Mouse (Mus musculus) lung, embryonic 14.5 days (tissue): ENCODE data around the gene 1700122O11Rik. TPM values are rescaled to one million over a fixed set of nuclear protein-coding genes. Genes with fewer than 3 reads are reported as not detected.

Experiments used
- ATAC-seq: fragments of 200-750 bp; cut with Nextera tagmentation; 2 replicates; pipeline ENCODE4 v1.8.0; 2017; ENCODE audit warnings: mild to moderate bottlenecking, moderate TSS enrichment, moderate library complexity; ENCODE audit not compliant: insufficient read depth
- DNase-seq: peaks from one replicate; pipeline ENCODE4 v3.0.0-alpha.2; 2015
- H3K27ac ChIP-seq: fragments of 300-500 bp; sonication (generic); 2 replicates; pipeline ENCODE4 v1.5.1; 2014; ENCODE audit warnings: low read depth, mild to moderate bottlenecking, moderate library complexity
- H3K27me3 ChIP-seq: fragments of 300-500 bp; sonication (generic); 2 replicates; pipeline ENCODE4 v1.6.1; 2014; ENCODE audit warnings: low read length, control low read depth; ENCODE audit not compliant: insufficient read depth
- H3K36me3 ChIP-seq: fragments of 300-500 bp; sonication (generic); 2 replicates; pipeline ENCODE4 v1.6.1; 2014; ENCODE audit warnings: control low read depth; ENCODE audit not compliant: insufficient read depth
- H3K4me1 ChIP-seq: fragments of 300-500 bp; sonication (generic); 2 replicates; pipeline ENCODE4 v1.6.1; 2014; ENCODE audit warnings: antibody characterized with exemption, control low read depth; ENCODE audit not compliant: insufficient read depth
- H3K4me2 ChIP-seq: fragments of 300-500 bp; sonication (generic); 2 replicates; pipeline ENCODE4 v1.6.1; 2014; ENCODE audit warnings: mild to moderate bottlenecking
- H3K4me3 ChIP-seq: fragments of 300-500 bp; sonication (generic); 2 replicates; pipeline ENCODE4 v1.5.1; 2014; ENCODE audit warnings: low read depth, low read length
- H3K9ac ChIP-seq: fragments of 300-500 bp; sonication (generic); 2 replicates; pipeline ENCODE4 v1.6.1; 2014
- H3K9me3 ChIP-seq: fragments of 300-500 bp; sonication (generic); 2 replicates; pipeline ENCODE4 v1.6.1; 2016; ENCODE audit warnings: low read depth, low read length, control low read depth
- CTCF ChIP-seq: IDR thresholded peaks from 2 replicates; pipeline ENCODE4 v1.5.1; 2016; ENCODE audit warnings: antibody characterized with exemption, low read depth
- WGBS: fragments of 180-500 bp; shearing (Covaris S2); extraction: QIAGEN DNeasy Blood & Tissue Kit; methylation state at CpG from one replicate; pipeline ENCODE4 v1.1.7; 2014; 5-methylcytosine and 5-hydroxymethylcytosine counted together
- polyA plus RNA-seq: library from polyadenylated mRNA; unstranded; fragments of >200 nt; fragmentation: Nextera tagmentation; extraction: Ambion mirVana; gene quantifications from 2 replicates; pipeline ENCODE4 v1.2.1, GENCODE M21; 2014

Gene 1700122O11Rik
- polyA plus RNA-seq, 1 experiment from 2014 or later: not detected

GRCm38 (mm10) chr17:48041351-48042287 lies 3.5 kb upstream of the 1700122O11Rik start:
- Histone ChIP-seq H3K36me3 (no peaks in the 10 kb centered on the region), H3K27me3 (no peaks in the 10 kb centered on the region), H3K4me2 (peak overlapping the region; percentile 60), H3K27ac (peak overlapping the region; percentile 92), H3K4me1 (peaks cover 20% of the 10 kb centered on the region; the same call in 1 of the 2 replicates), H3K4me3 (peak overlapping the region; percentile 27), H3K9ac (peak overlapping the region; percentile 41), H3K9me3 (no peaks in the 10 kb centered on the region)
- peak; percentile 86 for DNase-seq
- no peak for TF ChIP-seq CTCF
- WGBS: 10% methylated on average over 29 of the region's 29 CpGs
- peak; percentile 47 for ATAC-seq

GRCm38 (mm10) chr17:48039232-48039866 lies 1.3 kb upstream of the 1700122O11Rik start:
- peaks cover 20% of the 10 kb centered on the region; the same call in 1 of the 2 replicates for H3K4me1 ChIP-seq
- H3K4me3 ChIP-seq: no peak overlapping the region; the same call in 1 of the 2 replicates
- H3K9me3 ChIP-seq: no peaks in the 10 kb centered on the region
- no peak overlapping the region for H3K9ac ChIP-seq
- H3K27ac ChIP-seq: no peak overlapping the region; the same call in 1 of the 2 replicates
- DNase-seq (peak; percentile 84), ATAC-seq (peak; percentile 85)
- no peak for TF ChIP-seq CTCF
- H3K27me3 ChIP-seq: no peaks in the 10 kb centered on the region
- no peaks in the 10 kb centered on the region for H3K36me3 ChIP-seq
- 13% methylated on average over 14 of the region's 14 CpGs for WGBS
- peak overlapping the region; percentile 49 for H3K4me2 ChIP-seq

- Histone ChIP-seq H3K4me3 (no peak overlapping the region), H3K4me2 (no peak overlapping the region), H3K9me3 (no peaks in the 10 kb centered on the region), H3K4me1 (0 out of 2 replicates have a peak, but pooled peaks cover 14% of the 10 kb centered on the region), H3K27ac (no peak overlapping the region), H3K36me3 (no peaks in the 10 kb centered on the region), H3K9ac (no peak overlapping the region), H3K27me3 (no peaks in the 10 kb centered on the region)
- ATAC-seq (no peak), DNase-seq (no peak)
- WGBS: 83% methylated on average over 3 of the region's 3 CpGs
- TF ChIP-seq CTCF: no peak
These were observed 1.2 kb downstream of the 1700122O11Rik start for GRCm38 (mm10) chr17:48036921-48037320.

- TF ChIP-seq CTCF: peak; percentile 70
- ATAC-seq (peak; percentile 48), DNase-seq (peak; percentile 83)
- Histone ChIP-seq H3K27me3 (no peaks in the 10 kb centered on the region), H3K9ac (peak overlapping the region; percentile 51), H3K36me3 (no peaks in the 10 kb centered on the region), H3K4me2 (peak overlapping the region; percentile 80), H3K27ac (peak overlapping the region; percentile 78), H3K4me3 (peak overlapping the region; percentile 34), H3K9me3 (no peaks in the 10 kb centered on the region), H3K4me1 (peaks cover 38% of the 10 kb centered on the region)
- 6% methylated on average over 42 of the region's 42 CpGs for WGBS
These were observed 6.3 kb downstream of the 1700122O11Rik start for GRCm38 (mm10) chr17:48031521-48032430.

- Histone ChIP-seq H3K36me3 (no peaks in the 10 kb centered on the region), H3K4me3 (no peak overlapping the region), H3K27ac (peak overlapping the region; percentile 71), H3K4me2 (peak overlapping the region; percentile 27; the same call in 1 of the 2 replicates), H3K9ac (no peak overlapping the region), H3K9me3 (no peaks in the 10 kb centered on the region), H3K27me3 (no peaks in the 10 kb centered on the region), H3K4me1 (peaks cover 44% of the 10 kb centered on the region)
- WGBS: 5% methylated on average over 12 of the region's 12 CpGs
- ATAC-seq (peak; percentile 35; the same call in 1 of the 2 replicates), DNase-seq (peak; percentile 93)
- TF ChIP-seq CTCF: no peak; the same call in 1 of the 2 replicates
These were observed 8.9 kb downstream of the 1700122O11Rik start for GRCm38 (mm10) chr17:48029241-48029640.

- no peak overlapping the region for H3K9ac ChIP-seq
- no peaks in the 10 kb centered on the region for H3K27me3 ChIP-seq
- no peaks in the 10 kb centered on the region for H3K9me3 ChIP-seq
- H3K36me3 ChIP-seq: no peaks in the 10 kb centered on the region
- H3K4me2 ChIP-seq: no peak overlapping the region
- H3K27ac ChIP-seq: peak overlapping the region; percentile 71; the same call in 1 of the 2 replicates
- peaks cover 50% of the 10 kb centered on the region for H3K4me1 ChIP-seq
- no peak for TF ChIP-seq CTCF
- ATAC-seq: peak; percentile 61
- 56% methylated on average over 5 of the region's 5 CpGs for WGBS
- H3K4me3 ChIP-seq: no peak overlapping the region
- DNase-seq: peak; percentile 88
These were observed 9.8 kb downstream of the 1700122O11Rik start for GRCm38 (mm10) chr17:48028250-48028649.
